Mouse (Mus musculus): ENCODE measurements around the gene Sept11. TPM values are rescaled to one million over a fixed set of nuclear protein-coding genes. Genes with fewer than 3 reads are reported as not detected.

Gene Sept11
- polyA plus RNA-seq, 1 experiment from 2014 or later = 33.9 TPM

- WGBS (ENCODE audit: missing documents) = 78% methylated on average over 12 of the region's 12 CpGs
- Histone ChIP-seq H3K79me2 (ENCODE audit: inconsistent target) (no peaks in the 10 kb centered on the region), H3K4me3 (ENCODE audit: inconsistent target) (no peak overlapping the region), H3K36me3 (ENCODE audit: inconsistent target) (no peaks in the 10 kb centered on the region), H3K27ac (peak overlapping the region; percentile 15)
These were observed 56.9 kb downstream of the Sept11 start for GRCm38 (mm10) chr5:93149969-93150777.

- Histone ChIP-seq H3K27ac (peak overlapping the region; percentile 82), H3K4me3 (ENCODE audit: inconsistent target) (peak overlapping the region; percentile 37), H3K36me3 (ENCODE audit: inconsistent target) (no peaks in the 10 kb centered on the region), H3K79me2 (ENCODE audit: inconsistent target) (no peaks in the 10 kb centered on the region)
- 7% methylated on average over 6 of the region's 6 CpGs for WGBS (ENCODE audit: missing documents)
These were observed 58.7 kb downstream of the Sept11 start for GRCm38 (mm10) chr5:93151985-93152384.

- no peaks in the 10 kb centered on the region for H3K36me3 ChIP-seq (ENCODE audit: inconsistent target)
- 11% methylated on average over 4 of the region's 4 CpGs for WGBS (ENCODE audit: missing documents)
- H3K79me2 ChIP-seq (ENCODE audit: inconsistent target) = no peaks in the 10 kb centered on the region
- H3K27ac ChIP-seq = peak overlapping the region; percentile 82
- H3K4me3 ChIP-seq (ENCODE audit: inconsistent target) = peak overlapping the region; percentile 37
These were observed 59.2 kb downstream of the Sept11 start for GRCm38 (mm10) chr5:93152451-93152850.

GRCm38 (mm10) chr5:93154401-93154800 is 61.2 kb downstream of the Sept11 start:
- 92% methylated on average over 11 of the region's 11 CpGs for WGBS (ENCODE audit: missing documents)
- Histone ChIP-seq H3K79me2 (ENCODE audit: inconsistent target) (no peaks in the 10 kb centered on the region), H3K4me3 (ENCODE audit: inconsistent target) (no peak overlapping the region), H3K36me3 (ENCODE audit: inconsistent target) (no peaks in the 10 kb centered on the region), H3K27ac (no peak overlapping the region)

- Histone ChIP-seq H3K4me3 (ENCODE audit: inconsistent target) (no peak overlapping the region), H3K27ac (no peak overlapping the region), H3K79me2 (ENCODE audit: inconsistent target) (no peaks in the 10 kb centered on the region), H3K36me3 (ENCODE audit: inconsistent target) (peaks cover 15% of the 10 kb centered on the region; the same call in 1 of the 2 replicates)
- WGBS (ENCODE audit: missing documents) = 90% methylated on average over 3 of the region's 3 CpGs
These were observed 70.3 kb downstream of the Sept11 start for GRCm38 (mm10) chr5:93163541-93163940.

- peaks cover 14% of the 10 kb centered on the region; the same call in 1 of the 2 replicates for H3K36me3 ChIP-seq (ENCODE audit: inconsistent target)
- no peaks in the 10 kb centered on the region for H3K79me2 ChIP-seq (ENCODE audit: inconsistent target)
- H3K27ac ChIP-seq = no peak overlapping the region
- WGBS (ENCODE audit: missing documents) = 56% methylated on average over 11 of the region's 11 CpGs
- H3K4me3 ChIP-seq (ENCODE audit: inconsistent target) = no peak overlapping the region
These were observed 74.8 kb downstream of the Sept11 start for GRCm38 (mm10) chr5:93167919-93168516.

- Histone ChIP-seq H3K36me3 (ENCODE audit: inconsistent target) (peaks cover 14% of the 10 kb centered on the region; the same call in 1 of the 2 replicates), H3K27ac (no peak overlapping the region), H3K79me2 (ENCODE audit: inconsistent target) (no peaks in the 10 kb centered on the region), H3K4me3 (ENCODE audit: inconsistent target) (no peak overlapping the region)
- 90% methylated on average over 6 of the region's 6 CpGs for whole genome bisulfite sequencing (ENCODE audit: missing documents)
These were observed 75.4 kb downstream of the Sept11 start for GRCm38 (mm10) chr5:93168654-93169053.

GRCm38 (mm10) chr5:93171420-93171819 is 78.2 kb downstream of the Sept11 start:
- no peak overlapping the region for H3K4me3 ChIP-seq (ENCODE audit: inconsistent target)
- peaks cover 10% of the 10 kb centered on the region; the same call in 1 of the 2 replicates for H3K36me3 ChIP-seq (ENCODE audit: inconsistent target)
- WGBS (ENCODE audit: missing documents) = 94% methylated on average over 15 of the region's 15 CpGs
- no peak overlapping the region for H3K27ac ChIP-seq
- no peaks in the 10 kb centered on the region for H3K79me2 ChIP-seq (ENCODE audit: inconsistent target)

GRCm38 (mm10) chr5:93172536-93172935 is 79.3 kb downstream of the Sept11 start:
- H3K36me3 ChIP-seq (ENCODE audit: inconsistent target) = peaks cover 6% of the 10 kb centered on the region; the same call in 1 of the 2 replicates
- H3K79me2 ChIP-seq (ENCODE audit: inconsistent target) = no peaks in the 10 kb centered on the region
- H3K27ac ChIP-seq = no peak overlapping the region
- no peak overlapping the region for H3K4me3 ChIP-seq (ENCODE audit: inconsistent target)
- 98% methylated on average over 6 of the region's 6 CpGs for WGBS (ENCODE audit: missing documents)

- WGBS (ENCODE audit: missing documents) = 89% methylated on average over 6 of the region's 6 CpGs
- Histone ChIP-seq H3K36me3 (ENCODE audit: inconsistent target) (peaks cover 4% of the 10 kb centered on the region; the same call in 1 of the 2 replicates), H3K79me2 (ENCODE audit: inconsistent target) (no peaks in the 10 kb centered on the region), H3K4me3 (ENCODE audit: inconsistent target) (no peak overlapping the region), H3K27ac (no peak overlapping the region)
These were observed 81.4 kb downstream of the Sept11 start for GRCm38 (mm10) chr5:93174675-93175074.

- Histone ChIP-seq H3K27ac (no peak overlapping the region), H3K36me3 (ENCODE audit: inconsistent target) (peaks cover 5% of the 10 kb centered on the region; the same call in 1 of the 2 replicates), H3K79me2 (ENCODE audit: inconsistent target) (no peaks in the 10 kb centered on the region), H3K4me3 (ENCODE audit: inconsistent target) (no peak overlapping the region)
- WGBS (ENCODE audit: missing documents) = 75% methylated on average over 6 of the region's 6 CpGs
These were observed 85.4 kb downstream of the Sept11 start for GRCm38 (mm10) chr5:93178616-93179015.

- H3K79me2 ChIP-seq (ENCODE audit: inconsistent target) = no peaks in the 10 kb centered on the region
- H3K36me3 ChIP-seq (ENCODE audit: inconsistent target) = peaks cover 13% of the 10 kb centered on the region
- no peak overlapping the region for H3K4me3 ChIP-seq (ENCODE audit: inconsistent target)
- H3K27ac ChIP-seq = no peak overlapping the region
- 37% methylated on average over 2 of the region's 2 CpGs for WGBS (ENCODE audit: missing documents)
These were observed 87.0 kb downstream of the Sept11 start for GRCm38 (mm10) chr5:93180252-93180651.

GRCm38 (mm10) chr5:93183311-93183710 is 90.1 kb downstream of the Sept11 start:
- WGBS (ENCODE audit: missing documents) = 98% methylated on average over 6 of the region's 6 CpGs
- Histone ChIP-seq H3K79me2 (ENCODE audit: inconsistent target) (no peaks in the 10 kb centered on the region), H3K36me3 (ENCODE audit: inconsistent target) (peaks cover 37% of the 10 kb centered on the region), H3K4me3 (ENCODE audit: inconsistent target) (no peak overlapping the region), H3K27ac (no peak overlapping the region)

- H3K4me3 ChIP-seq (ENCODE audit: inconsistent target) = no peak overlapping the region
- no peak overlapping the region for H3K27ac ChIP-seq
- peaks cover 1% of the 10 kb centered on the region; the same call in 1 of the 2 replicates for H3K79me2 ChIP-seq (ENCODE audit: inconsistent target)
- 90% methylated on average over 6 of the region's 6 CpGs for WGBS (ENCODE audit: missing documents)
- peaks cover 43% of the 10 kb centered on the region for H3K36me3 ChIP-seq (ENCODE audit: inconsistent target)
These were observed 91.3 kb downstream of the Sept11 start for GRCm38 (mm10) chr5:93184548-93184947.

GRCm38 (mm10) chr5:93189607-93190006 is 96.4 kb downstream of the Sept11 start:
- Histone ChIP-seq H3K4me3 (ENCODE audit: inconsistent target) (no peak overlapping the region), H3K79me2 (ENCODE audit: inconsistent target) (peaks cover 44% of the 10 kb centered on the region), H3K36me3 (ENCODE audit: inconsistent target) (peaks cover 34% of the 10 kb centered on the region), H3K27ac (no peak overlapping the region)
- 92% methylated on average over 3 of the region's 3 CpGs for WGBS (ENCODE audit: missing documents)

Measured in macrophage (primary cell).